Mouse (Mus musculus) stomach, postnatal 0 days (tissue): ENCODE measurements at regions not wholly inside any gene's neighbourhood (a gene's known extent, or its start where the extent isn't known, plus 50 kb on each side); places are given as distances from the start of the nearest gene placed in this dataset.

ENCODE experiments used
- ATAC-seq: fragments of 200-750 bp; cut with Nextera tagmentation; 2 replicates; pipeline ENCODE4 v1.8.0; 2017; ENCODE audit not compliant: low FRiP score, low TSS enrichment
- DNase-seq: peaks from one replicate; pipeline ENCODE4 v3.0.0-alpha.2; 2016; ENCODE audit warnings: low spot score
- H3K27ac ChIP-seq: fragments of 300-500 bp; sonication (generic); replicated peaks from 2 replicates; pipeline ENCODE4 v1.5.1; 2014; ENCODE audit warnings: mild to moderate bottlenecking, control low read depth
- H3K27me3 ChIP-seq: fragments of 300-500 bp; sonication (generic); 2 replicates; pipeline ENCODE4 v1.6.1; 2014; ENCODE audit warnings: low read length; ENCODE audit not compliant: control insufficient read depth, insufficient read depth
- H3K36me3 ChIP-seq: fragments of 300-500 bp; sonication (generic); 2 replicates; pipeline ENCODE4 v1.6.1; 2014; ENCODE audit warnings: low read length, mixed read lengths; ENCODE audit not compliant: control insufficient read depth, insufficient read depth
- H3K4me1 ChIP-seq: fragments of 300-500 bp; sonication (generic); replicated peaks from 2 replicates; pipeline ENCODE4 v1.6.1; 2014; ENCODE audit warnings: antibody characterized with exemption; ENCODE audit not compliant: control insufficient read depth, insufficient read depth
- H3K4me2 ChIP-seq: fragments of 300-500 bp; sonication (generic); replicated peaks from 2 replicates; pipeline ENCODE4 v1.6.1; 2014; ENCODE audit warnings: low read depth, mild to moderate bottlenecking, control low read depth, moderate library complexity
- H3K4me3 ChIP-seq: fragments of 300-500 bp; sonication (generic); 2 replicates; pipeline ENCODE4 v1.5.1; 2014; ENCODE audit warnings: low read depth, low read length, control low read depth
- H3K9ac ChIP-seq: fragments of 300-500 bp; sonication (generic); 2 replicates; pipeline ENCODE4 v1.6.1; 2014; ENCODE audit warnings: mild to moderate bottlenecking, low read length, control low read depth, mixed read lengths
- H3K9me3 ChIP-seq: fragments of 300-500 bp; sonication (generic); 2 replicates; pipeline ENCODE4 v1.6.1; 2016; ENCODE audit warnings: low read length; ENCODE audit not compliant: control insufficient read depth
- CTCF ChIP-seq: IDR thresholded peaks from 2 replicates; pipeline ENCODE4 v1.5.1; 2016; ENCODE audit warnings: antibody characterized with exemption, low read depth, mild to moderate bottlenecking, moderate library complexity
- EP300 ChIP-seq: optimal IDR thresholded peaks from 2 replicates; pipeline ENCODE3; 2016; ENCODE audit warnings: antibody characterized with exemption
- WGBS: fragments of 180-500 bp; shearing (Covaris S2); extraction: QIAGEN DNeasy Blood & Tissue Kit; methylation state at CpG from one replicate; pipeline ENCODE4 v1.1.7; 2014; 5-methylcytosine and 5-hydroxymethylcytosine counted together

DNA sequence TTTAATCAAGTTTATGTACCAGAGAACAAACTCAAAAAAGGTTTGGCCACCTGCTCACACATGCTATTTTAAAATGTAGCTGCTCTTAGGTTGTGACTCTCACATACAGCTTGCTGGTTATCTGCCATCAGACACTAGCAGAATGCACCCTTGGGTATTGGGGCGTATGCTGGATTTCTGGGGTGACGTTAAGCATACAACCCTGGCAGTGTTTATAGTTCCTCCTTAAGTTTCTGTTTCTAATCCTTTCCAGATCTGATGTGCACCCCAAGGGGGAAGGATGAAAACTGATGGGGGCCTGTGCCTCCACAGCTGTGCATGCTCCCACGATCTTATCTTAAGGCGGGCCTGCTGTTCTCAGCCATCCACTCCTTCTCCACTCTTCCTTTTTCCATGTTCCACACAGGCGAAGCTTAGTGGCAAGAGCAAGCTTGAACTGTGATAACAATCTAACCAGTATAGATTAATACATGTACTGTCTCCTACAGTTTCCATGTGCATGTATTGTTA is 164.8 kb upstream of the 4930583I09Rik start:
- Histone ChIP-seq H3K9ac (no peak overlapping the region), H3K4me3 (no peak overlapping the region), H3K36me3 (no peaks in the 10 kb centered on the region), H3K27ac (no peak overlapping the region), H3K4me1 (no peaks in the 10 kb centered on the region), H3K27me3 (no peaks in the 10 kb centered on the region), H3K9me3 (no peaks in the 10 kb centered on the region), H3K4me2 (no peak overlapping the region)
- DNase-seq = no peak
- TF ChIP-seq CTCF (no peak), EP300 (no peak)
- 58% methylated on average over 5 of the region's 5 CpGs for WGBS
- no peak for ATAC-seq

- Histone ChIP-seq H3K4me2 (no peak overlapping the region), H3K4me3 (no peak overlapping the region), H3K27ac (no peak overlapping the region), H3K9ac (no peak overlapping the region), H3K9me3 (no peaks in the 10 kb centered on the region), H3K36me3 (no peaks in the 10 kb centered on the region), H3K4me1 (no peaks in the 10 kb centered on the region), H3K27me3 (no peaks in the 10 kb centered on the region)
- no peak for DNase-seq
- ATAC-seq = no peak
- TF ChIP-seq EP300 (no peak), CTCF (no peak)
- WGBS = 85% methylated on average over 10 of the region's 10 CpGs
These were observed 158.6 kb upstream of the 4930583I09Rik start for GRCm38 (mm10) chr17:64994483-64994882.

GRCm38 (mm10) chr17:64991262-64991661 is 155.4 kb upstream of the 4930583I09Rik start:
- DNase-seq (no peak), ATAC-seq (no peak)
- Histone ChIP-seq H3K9me3 (no peaks in the 10 kb centered on the region), H3K4me1 (no peaks in the 10 kb centered on the region), H3K36me3 (no peaks in the 10 kb centered on the region), H3K4me3 (no peak overlapping the region), H3K4me2 (no peak overlapping the region), H3K9ac (no peak overlapping the region), H3K27ac (no peak overlapping the region), H3K27me3 (no peaks in the 10 kb centered on the region)
- TF ChIP-seq CTCF = no peak
- no peak for TF ChIP-seq EP300
- 87% methylated on average over 3 of the region's 3 CpGs for WGBS

DNA sequence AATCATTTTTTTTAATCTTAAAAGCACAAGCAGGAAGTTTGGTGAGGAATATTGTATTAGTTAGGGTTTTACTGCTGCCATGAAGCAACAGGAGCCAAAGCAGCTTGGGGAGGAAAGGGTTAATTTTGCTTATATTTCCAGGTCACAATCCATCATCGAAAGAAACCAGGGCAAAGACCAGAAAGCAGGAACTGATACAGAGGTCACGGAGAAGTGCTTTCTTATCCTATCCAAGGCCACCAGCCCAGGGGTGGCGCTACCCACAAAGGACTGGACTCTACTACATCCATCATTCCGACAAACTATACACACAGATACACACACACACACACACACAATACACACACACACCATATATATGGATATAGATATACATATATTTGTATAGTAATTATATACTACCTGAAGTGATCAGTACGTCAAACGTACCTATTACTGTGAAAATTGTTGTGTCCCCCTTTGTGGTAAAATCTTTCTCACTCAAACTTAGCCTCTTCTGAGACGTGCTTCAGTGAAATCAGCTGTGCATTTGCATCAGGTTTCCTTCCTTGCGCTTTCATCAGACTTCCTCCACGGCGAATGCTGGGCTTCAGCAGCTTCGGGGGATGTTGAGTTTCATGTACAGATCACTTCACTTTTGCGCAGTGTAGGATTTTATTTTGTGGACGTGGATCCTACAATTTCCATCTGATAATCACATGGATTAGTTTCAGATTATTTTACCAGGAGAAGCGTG is 148.6 kb upstream of the 4930583I09Rik start:
- 47% methylated on average over 14 of the region's 14 CpGs for WGBS
- H3K4me2 ChIP-seq = no peak overlapping the region
- no peaks in the 10 kb centered on the region for H3K27me3 ChIP-seq
- ATAC-seq = no peak
- TF ChIP-seq CTCF (no peak), EP300 (no peak)
- no peak overlapping the region for H3K4me3 ChIP-seq
- H3K9me3 ChIP-seq = no peaks in the 10 kb centered on the region
- DNase-seq = no peak
- no peaks in the 10 kb centered on the region for H3K36me3 ChIP-seq
- H3K9ac ChIP-seq = no peak overlapping the region
- H3K27ac ChIP-seq = no peak overlapping the region
- no peaks in the 10 kb centered on the region for H3K4me1 ChIP-seq

GRCm38 (mm10) chr17:64983480-64983879 is 147.6 kb upstream of the 4930583I09Rik start:
- H3K27ac ChIP-seq = no peak overlapping the region
- H3K9ac ChIP-seq = no peak overlapping the region
- no peaks in the 10 kb centered on the region for H3K9me3 ChIP-seq
- no peaks in the 10 kb centered on the region for H3K27me3 ChIP-seq
- H3K4me1 ChIP-seq = no peaks in the 10 kb centered on the region
- WGBS = 83% methylated on average over 2 of the region's 2 CpGs
- no peak for TF ChIP-seq CTCF
- no peak for TF ChIP-seq EP300
- no peaks in the 10 kb centered on the region for H3K36me3 ChIP-seq
- no peak overlapping the region for H3K4me2 ChIP-seq
- DNase-seq = no peak
- no peak for ATAC-seq
- H3K4me3 ChIP-seq = no peak overlapping the region

- H3K27me3 ChIP-seq = no peaks in the 10 kb centered on the region
- no peak overlapping the region for H3K9ac ChIP-seq
- H3K36me3 ChIP-seq = no peaks in the 10 kb centered on the region
- H3K27ac ChIP-seq = no peak overlapping the region
- TF ChIP-seq CTCF (no peak), EP300 (no peak)
- 65% methylated on average over 4 of the region's 4 CpGs for whole genome bisulfite sequencing
- H3K4me2 ChIP-seq = no peak overlapping the region
- DNase-seq (no peak), ATAC-seq (no peak)
- H3K9me3 ChIP-seq = no peaks in the 10 kb centered on the region
- H3K4me1 ChIP-seq = no peaks in the 10 kb centered on the region
- H3K4me3 ChIP-seq = no peak overlapping the region
These were observed 128.3 kb upstream of the 4930583I09Rik start for GRCm38 (mm10) chr17:64964153-64964552.
